8 mouse cellular contexts compared by ENCODE assay signal in the genomic region with DNA sequence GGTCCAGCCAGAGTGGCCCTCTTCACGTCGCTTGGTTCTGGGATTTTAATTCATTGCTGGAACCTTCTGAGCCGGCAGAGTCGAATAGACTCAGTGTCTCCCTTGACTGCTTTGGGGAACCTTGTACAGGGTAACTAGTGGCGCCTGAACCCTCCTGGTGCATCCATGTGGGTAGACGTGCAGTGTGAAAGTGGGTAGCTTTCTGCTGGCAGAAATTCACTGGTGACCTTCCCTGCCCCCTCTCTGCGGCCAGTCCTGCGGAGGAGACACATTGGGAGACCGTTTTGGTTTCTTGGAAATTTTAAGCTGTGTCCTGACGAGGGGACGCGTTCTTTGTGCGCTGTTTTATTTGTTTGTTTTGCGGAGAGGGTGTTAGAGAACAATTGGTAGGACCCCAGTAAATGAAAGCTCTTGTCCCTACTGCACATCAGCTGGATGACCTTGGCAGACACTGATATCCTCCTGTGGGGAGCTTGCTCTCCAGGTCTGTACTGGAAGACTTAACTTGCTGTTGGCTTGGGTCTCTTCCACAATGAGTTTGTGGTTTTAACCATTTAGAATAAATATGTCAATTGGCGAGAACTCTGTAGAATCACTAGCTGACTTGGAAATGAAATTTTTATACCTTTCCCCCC. TPM values are rescaled to one million over a fixed set of nuclear protein-coding genes. Genes with fewer than 3 reads are reported as not detected.
DNase-seq lines count a peak whose midpoint lies in the region; ATAC-seq and TF ChIP-seq lines count a peak whose summit lies in the region.

No protein-coding gene starts in this region.

- no peak for DNase-seq in lung, embryonic 14.5 days
- DNase-seq in lung, postnatal 4 days = no peak
- DNase-seq in adrenal gland, postnatal 14 days = peak; percentile 70
- DNase-seq in midbrain, postnatal 0 days (ENCODE audit: low spot score) = peak; percentile 32
- no peak for DNase-seq in T-cell, adult 2 months (ENCODE audit: low spot score)
- no peak for DNase-seq in c-Kit-positive CD71-positive TER-119-positive erythroid progenitor cells, embryonic 14.5 days (ENCODE audit: low spot score)

- H3K4me2 ChIP-seq in lung, embryonic 14.5 days = peak overlapping the region; percentile 96
- peak overlapping the region; percentile 86 for H3K4me2 ChIP-seq in forebrain, embryonic 16.5 days (ENCODE audit: low read length)
- H3K4me2 ChIP-seq in intestine, postnatal 0 days (replicated peaks; ENCODE audit: low read depth) = peak overlapping the region; percentile 98
- H3K4me2 ChIP-seq in midbrain, postnatal 0 days (ENCODE audit: low read depth, low read length, poor library complexity, severe bottlenecking) = peak overlapping the region; percentile 78

- no peaks in the 10 kb centered on the region for H3K9me3 ChIP-seq in lung, embryonic 14.5 days (ENCODE audit: low read depth, low read length)
- no peaks in the 10 kb centered on the region for H3K9me3 ChIP-seq in forebrain, embryonic 16.5 days (ENCODE audit: control insufficient read depth, low read length)
- H3K9me3 ChIP-seq in intestine, postnatal 0 days (ENCODE audit: control insufficient read depth) = no peaks in the 10 kb centered on the region
- no peaks in the 10 kb centered on the region for H3K9me3 ChIP-seq in midbrain, postnatal 0 days (ENCODE audit: low read length)

- peak overlapping the region; percentile 83 for H3K27ac ChIP-seq in lung, embryonic 14.5 days (ENCODE audit: low read depth)
- H3K27ac ChIP-seq in forebrain, embryonic 16.5 days (ENCODE audit: low read length) = peak overlapping the region; percentile 76
- peak overlapping the region; percentile 50 for H3K27ac ChIP-seq in intestine, postnatal 0 days (ENCODE audit: low read depth, low read length)
- H3K27ac ChIP-seq in midbrain, postnatal 0 days (ENCODE audit: low read depth, low read length) = peak overlapping the region; percentile 73

- H3K4me1 ChIP-seq in lung, embryonic 14.5 days (ENCODE audit: insufficient read depth) = peaks cover 24% of the 10 kb centered on the region
- H3K4me1 ChIP-seq in forebrain, embryonic 16.5 days (replicated peaks; ENCODE audit: control insufficient read depth, insufficient read depth, low read length) = peaks cover 17% of the 10 kb centered on the region
- H3K4me1 ChIP-seq in intestine, postnatal 0 days (replicated peaks; ENCODE audit: control insufficient read depth, insufficient read depth, low read length) = no peaks in the 10 kb centered on the region
- H3K4me1 ChIP-seq in midbrain, postnatal 0 days (ENCODE audit: insufficient read depth, low read length) = peaks cover 8% of the 10 kb centered on the region; the same call in 1 of the 2 replicates

- peak overlapping the region; percentile 75 for H3K9ac ChIP-seq in lung, embryonic 14.5 days
- peak overlapping the region; percentile 91 for H3K9ac ChIP-seq in forebrain, embryonic 16.5 days (replicated peaks; ENCODE audit: low read depth, low read length)
- H3K9ac ChIP-seq in intestine, postnatal 0 days (ENCODE audit: low read depth, low read length) = peak overlapping the region; percentile 67
- H3K9ac ChIP-seq in midbrain, postnatal 0 days (replicated peaks; ENCODE audit: low read length, poor library complexity, severe bottlenecking) = peak overlapping the region; percentile 84

- H3K27me3 ChIP-seq in lung, embryonic 14.5 days (ENCODE audit: insufficient read depth, low read length) = no peaks in the 10 kb centered on the region
- H3K27me3 ChIP-seq in forebrain, embryonic 16.5 days (replicated peaks; ENCODE audit: control insufficient read depth, insufficient read depth, low read length) = no peaks in the 10 kb centered on the region
- H3K27me3 ChIP-seq in intestine, postnatal 0 days (replicated peaks; ENCODE audit: control insufficient read depth, insufficient read depth, low read length) = no peaks in the 10 kb centered on the region
- no peaks in the 10 kb centered on the region for H3K27me3 ChIP-seq in midbrain, postnatal 0 days (ENCODE audit: insufficient read depth, low read length)

- peak overlapping the region; percentile 71 for H3K4me3 ChIP-seq in lung, embryonic 14.5 days (ENCODE audit: low read depth, low read length)
- peak overlapping the region; percentile 92 for H3K4me3 ChIP-seq in forebrain, embryonic 16.5 days (replicated peaks; ENCODE audit: low read length)
- peak overlapping the region; percentile 70 for H3K4me3 ChIP-seq in intestine, postnatal 0 days (ENCODE audit: low read depth, low read length)
- H3K4me3 ChIP-seq in midbrain, postnatal 0 days (ENCODE audit: low read depth, low read length) = peak overlapping the region; percentile 91

- H3K36me3 ChIP-seq in lung, embryonic 14.5 days (ENCODE audit: insufficient read depth) = no peaks in the 10 kb centered on the region
- H3K36me3 ChIP-seq in forebrain, embryonic 16.5 days (ENCODE audit: control insufficient read depth, insufficient read depth) = no peaks in the 10 kb centered on the region
- no peaks in the 10 kb centered on the region for H3K36me3 ChIP-seq in intestine, postnatal 0 days (ENCODE audit: control insufficient read depth, insufficient read depth)
- H3K36me3 ChIP-seq in midbrain, postnatal 0 days (ENCODE audit: insufficient read depth, low read length) = no peaks in the 10 kb centered on the region

- 3% methylated on average over 15 of the region's 15 CpGs for WGBS in lung, embryonic 14.5 days
- 3% methylated on average over 15 of the region's 15 CpGs for WGBS in forebrain, embryonic 16.5 days
- WGBS in intestine, postnatal 0 days = 13% methylated on average over 15 of the region's 15 CpGs
- WGBS in midbrain, postnatal 0 days = 3% methylated on average over 15 of the region's 15 CpGs

- TF ChIP-seq CTCF in lung, embryonic 14.5 days (IDR thresholded peaks at IDR 0.05; ENCODE audit: low read depth) = no peak
- no peak for TF ChIP-seq CTCF in intestine, postnatal 0 days (IDR thresholded peaks at IDR 0.05; ENCODE audit: low read depth)
- TF ChIP-seq CTCF in midbrain, postnatal 0 days (IDR thresholded peaks at IDR 0.05) = no peak

- no peak for ATAC-seq in lung, embryonic 14.5 days (ENCODE audit: insufficient read depth)
- ATAC-seq in forebrain, embryonic 16.5 days = peak; percentile 57
- ATAC-seq in intestine, postnatal 0 days = no peak
- peak; percentile 44; the same call in 1 of the 2 replicates for ATAC-seq in midbrain, postnatal 0 days (ENCODE audit: low FRiP score)

RNA-seq across cellular contexts. Expression of a gene that starts 0.7 kb away (rescaled TPM):
- 33.8 and 36.5 TPM in 2 replicates for polyA plus RNA-seq in lung, embryonic 14.5 days (2014; fragmentation: Nextera tagmentation; extraction: Ambion mirVana)
- 137 and 170 TPM in 2 replicates for total RNA-seq in adrenal gland, postnatal 14 days (2021)
- polyA plus RNA-seq in forebrain, embryonic 16.5 days (2015; fragmentation: Nextera tagmentation; extraction: Ambion mirVana) = 46.8 and 52.9 TPM in 2 replicates
- 68.4 and 69.0 TPM in 2 replicates for polyA plus RNA-seq in intestine, postnatal 0 days (2015; fragmentation: Nextera tagmentation; extraction: Ambion mirVana)
- 16.0 and 24.0 TPM in 2 replicates for total RNA-seq in midbrain, postnatal 0 days (2014; rRNA removed)
- 46.4 and 51.9 TPM in 2 replicates for polyA plus RNA-seq in midbrain, postnatal 0 days (2015; fragmentation: Nextera tagmentation; extraction: Ambion mirVana)

Comparison
In these comparisons a context has a peak if more than half of its experiments do, and no peak if none do; other contexts are left out.
1. ATAC-seq: peak in forebrain, embryonic 16.5 days (single experiment) and midbrain, postnatal 0 days (single experiment); none in lung, embryonic 14.5 days (single experiment) and intestine, postnatal 0 days (single experiment).
2. DNase-seq: peak in adrenal gland, postnatal 14 days (single experiment) and midbrain, postnatal 0 days (single experiment); none in lung, embryonic 14.5 days (single experiment), lung, postnatal 4 days (0 of 2), T-cell, adult 2 months (single experiment) and c-Kit-positive CD71-positive TER-119-positive erythroid progenitor cells, embryonic 14.5 days (single experiment).
3. Peak in every context shown above with its lines, with median percentiles within 50 percentile points of each other: H3K27ac ChIP-seq, H3K4me2 ChIP-seq, H3K4me3 ChIP-seq and H3K9ac ChIP-seq.